Mouse (Mus musculus) heart, embryonic 10.5 days (tissue): Measurements from ENCODE around the gene Iqgap1. TPM values are rescaled to one million over a fixed set of nuclear protein-coding genes. Genes with fewer than 3 reads are reported as not detected.

Source experiments
- DNase-seq: peaks from one replicate; pipeline ENCODE4 v3.0.0-alpha.2; 2017; ENCODE audit warnings: low spot score
- H3K27ac ChIP-seq: fragments of 300-500 bp; sonication (generic); 2 replicates; pipeline ENCODE4 v1.5.1; 2016; ENCODE audit warnings: mild to moderate bottlenecking
- H3K27me3 ChIP-seq: fragments of 300-500 bp; sonication (generic); 2 replicates; pipeline ENCODE4 v1.6.1; 2016; ENCODE audit warnings: mild to moderate bottlenecking; ENCODE audit not compliant: poor library complexity, insufficient read depth, severe bottlenecking
- H3K36me3 ChIP-seq: fragments of 300-500 bp; sonication (generic); 2 replicates; pipeline ENCODE4 v1.6.1; 2016; ENCODE audit warnings: mild to moderate bottlenecking, moderate library complexity
- H3K4me1 ChIP-seq: fragments of 300-500 bp; sonication (generic); 2 replicates; pipeline ENCODE4 v1.6.1; 2016; ENCODE audit warnings: mild to moderate bottlenecking
- H3K4me3 ChIP-seq: fragments of 300-500 bp; sonication (generic); 2 replicates; pipeline ENCODE4 v1.5.1; 2016; ENCODE audit warnings: mild to moderate bottlenecking, moderate library complexity
- H3K9me3 ChIP-seq: fragments of 300-500 bp; sonication (generic); 2 replicates; pipeline ENCODE4 v1.6.1; 2016; ENCODE audit warnings: mild to moderate bottlenecking, moderate library complexity
- WGBS: fragments of 180-500 bp; shearing (Covaris S2); methylation state at CpG from one replicate; pipeline ENCODE4 v1.1.7; 2016; 5-methylcytosine and 5-hydroxymethylcytosine counted together
- polyA plus RNA-seq: library from polyadenylated mRNA; unstranded; fragments of >200 nt; fragmentation: Nextera tagmentation; extraction: Ambion mirVana; gene quantifications from 2 replicates; pipeline ENCODE4 v1.2.1, GENCODE M21; 2016

Iqgap1 gene
- polyA plus RNA-seq, 1 experiment from 2014 or later, result 39.5 TPM

- H3K36me3 ChIP-seq, result no peaks in the 10 kb centered on the region
- peaks cover 5% of the 10 kb centered on the region; the same call in 1 of the 2 replicates for H3K4me1 ChIP-seq
- H3K27me3 ChIP-seq, result no peaks in the 10 kb centered on the region
- no peaks in the 10 kb centered on the region for H3K9me3 ChIP-seq
- no peak overlapping the region for H3K4me3 ChIP-seq
- H3K27ac ChIP-seq, result no peak overlapping the region
- no peak for DNase-seq
These were observed 29.5 kb upstream of the Iqgap1 start for GRCm38 (mm10) chr7:80855316-80855715.

GRCm38 (mm10) chr7:80853218-80853617, 27.4 kb upstream of the Iqgap1 start:
- H3K27ac ChIP-seq, result no peak overlapping the region
- H3K36me3 ChIP-seq, result no peaks in the 10 kb centered on the region
- no peaks in the 10 kb centered on the region for H3K27me3 ChIP-seq
- peaks cover 5% of the 10 kb centered on the region for H3K4me1 ChIP-seq
- WGBS, result 88% methylated on average over 3 of the region's 3 CpGs
- no peak overlapping the region for H3K4me3 ChIP-seq
- H3K9me3 ChIP-seq, result no peaks in the 10 kb centered on the region
- DNase-seq, result no peak

GRCm38 (mm10) chr7:80850520-80850919, 24.7 kb upstream of the Iqgap1 start:
- no peak for DNase-seq
- no peaks in the 10 kb centered on the region for H3K36me3 ChIP-seq
- no peak overlapping the region for H3K27ac ChIP-seq
- WGBS, result 82% methylated on average over 5 of the region's 5 CpGs
- no peaks in the 10 kb centered on the region for H3K27me3 ChIP-seq
- H3K4me3 ChIP-seq, result no peak overlapping the region
- no peaks in the 10 kb centered on the region for H3K9me3 ChIP-seq
- peaks cover 5% of the 10 kb centered on the region for H3K4me1 ChIP-seq

GRCm38 (mm10) chr7:80849710-80850109, 23.9 kb upstream of the Iqgap1 start:
- Histone ChIP-seq H3K4me1 (peaks cover 5% of the 10 kb centered on the region), H3K4me3 (no peak overlapping the region), H3K36me3 (no peaks in the 10 kb centered on the region), H3K27ac (peak overlapping the region; percentile 71), H3K27me3 (no peaks in the 10 kb centered on the region), H3K9me3 (no peaks in the 10 kb centered on the region)
- WGBS, result 24% methylated on average over 4 of the region's 4 CpGs
- peak; percentile 89 for DNase-seq

- Histone ChIP-seq H3K27me3 (no peaks in the 10 kb centered on the region), H3K36me3 (no peaks in the 10 kb centered on the region), H3K9me3 (no peaks in the 10 kb centered on the region), H3K4me1 (peaks cover 5% of the 10 kb centered on the region), H3K4me3 (no peak overlapping the region), H3K27ac (peak overlapping the region; percentile 71)
- WGBS, result 40% methylated on average over 2 of the region's 2 CpGs
- DNase-seq, result no peak
These were observed 23.5 kb upstream of the Iqgap1 start for GRCm38 (mm10) chr7:80849267-80849666.

GRCm38 (mm10) chr7:80846709-80847108, 20.9 kb upstream of the Iqgap1 start:
- H3K9me3 ChIP-seq, result no peaks in the 10 kb centered on the region
- 82% methylated on average over 5 of the region's 5 CpGs for WGBS

GRCm38 (mm10) chr7:80846280-80846678, 20.5 kb upstream of the Iqgap1 start:
- no peaks in the 10 kb centered on the region for H3K27me3 ChIP-seq
- H3K27ac ChIP-seq, result no peak overlapping the region
- H3K9me3 ChIP-seq, result no peaks in the 10 kb centered on the region
- H3K36me3 ChIP-seq, result no peaks in the 10 kb centered on the region
- no peak overlapping the region for H3K4me3 ChIP-seq
- DNase-seq, result no peak
- whole genome bisulfite sequencing, result 81% methylated on average over 10 of the region's 10 CpGs
- H3K4me1 ChIP-seq, result peaks cover 5% of the 10 kb centered on the region

More at GRCm38 (mm10) chr7:80846709-80847108, 20.9 kb upstream of the Iqgap1 start:
- peak; percentile 61 for DNase-seq
- no peak overlapping the region for H3K4me3 ChIP-seq
- H3K27ac ChIP-seq, result no peak overlapping the region
- no peaks in the 10 kb centered on the region for H3K36me3 ChIP-seq
- H3K27me3 ChIP-seq, result no peaks in the 10 kb centered on the region
- H3K4me1 ChIP-seq, result peaks cover 5% of the 10 kb centered on the region

- Histone ChIP-seq H3K27me3 (no peaks in the 10 kb centered on the region), H3K9me3 (no peaks in the 10 kb centered on the region), H3K36me3 (no peaks in the 10 kb centered on the region), H3K4me3 (no peak overlapping the region), H3K27ac (no peak overlapping the region), H3K4me1 (peaks cover 5% of the 10 kb centered on the region)
- DNase-seq, result peak; percentile 66
- 66% methylated on average over 15 of the region's 15 CpGs for WGBS
These were observed 20.0 kb upstream of the Iqgap1 start for GRCm38 (mm10) chr7:80845621-80846279.

GRCm38 (mm10) chr7:80844691-80845090, 18.9 kb upstream of the Iqgap1 start:
- Histone ChIP-seq H3K4me1 (peaks cover 5% of the 10 kb centered on the region), H3K36me3 (no peaks in the 10 kb centered on the region), H3K27ac (no peak overlapping the region), H3K27me3 (no peaks in the 10 kb centered on the region), H3K4me3 (no peak overlapping the region), H3K9me3 (no peaks in the 10 kb centered on the region)
- 92% methylated on average over 12 of the region's 12 CpGs for WGBS
- DNase-seq, result peak; percentile 47

GRCm38 (mm10) chr7:80843910-80844640, 18.3 kb upstream of the Iqgap1 start:
- H3K4me1 ChIP-seq, result peaks cover under 1% of the 10 kb centered on the region
- no peaks in the 10 kb centered on the region for H3K27me3 ChIP-seq
- WGBS, result 87% methylated on average over 8 of the region's 8 CpGs
- peak; percentile 39 for DNase-seq
- no peaks in the 10 kb centered on the region for H3K36me3 ChIP-seq
- no peaks in the 10 kb centered on the region for H3K9me3 ChIP-seq
- H3K4me3 ChIP-seq, result no peak overlapping the region
- no peak overlapping the region for H3K27ac ChIP-seq

- WGBS, result 86% methylated on average over 1 of the region's 1 CpGs
- no peak overlapping the region for H3K4me3 ChIP-seq
These were observed 17.4 kb upstream of the Iqgap1 start for GRCm38 (mm10) chr7:80843176-80843575.

GRCm38 (mm10) chr7:80842132-80842531, 16.4 kb upstream of the Iqgap1 start:
- peak; percentile 63 for DNase-seq
- Histone ChIP-seq H3K27ac (no peak overlapping the region), H3K9me3 (no peaks in the 10 kb centered on the region), H3K4me3 (no peak overlapping the region), H3K36me3 (no peaks in the 10 kb centered on the region), H3K27me3 (no peaks in the 10 kb centered on the region), H3K4me1 (no peaks in the 10 kb centered on the region)
- 62% methylated on average over 5 of the region's 5 CpGs for WGBS

More at GRCm38 (mm10) chr7:80843176-80843575, 17.4 kb upstream of the Iqgap1 start:
- H3K27ac ChIP-seq, result no peak overlapping the region
- no peak for DNase-seq
- no peaks in the 10 kb centered on the region for H3K9me3 ChIP-seq
- no peaks in the 10 kb centered on the region for H3K27me3 ChIP-seq
- H3K36me3 ChIP-seq, result no peaks in the 10 kb centered on the region
- no peaks in the 10 kb centered on the region for H3K4me1 ChIP-seq

- no peaks in the 10 kb centered on the region for H3K4me1 ChIP-seq
- no peak overlapping the region for H3K27ac ChIP-seq
- no peak overlapping the region for H3K4me3 ChIP-seq
- DNase-seq, result peak; percentile 27
- H3K36me3 ChIP-seq, result no peaks in the 10 kb centered on the region
- no peaks in the 10 kb centered on the region for H3K27me3 ChIP-seq
- 67% methylated on average over 4 of the region's 4 CpGs for WGBS
- no peaks in the 10 kb centered on the region for H3K9me3 ChIP-seq
These were observed 15.2 kb upstream of the Iqgap1 start for GRCm38 (mm10) chr7:80840937-80841336.
